Mouse (Mus musculus) ES-Bruce4 (cell line): Measurements from ENCODE around the gene Soat2. TPM values are rescaled to one million over a fixed set of nuclear protein-coding genes. Genes with fewer than 3 reads are reported as not detected.

Experiments
- H3K27ac ChIP-seq: 2 replicates; pipeline ENCODE4 v1.5.1; 2012; ENCODE audit warnings: low read length, inconsistent platforms; ENCODE audit not compliant: insufficient read depth
- H3K27me3 ChIP-seq: 2 replicates; pipeline ENCODE4 v1.6.1; 2012; ENCODE audit warnings: mild to moderate bottlenecking, low read length, inconsistent platforms; ENCODE audit not compliant: control insufficient read depth, poor library complexity, insufficient read depth, severe bottlenecking
- H3K36me3 ChIP-seq: 2 replicates; pipeline ENCODE4 v1.6.1; 2012; ENCODE audit warnings: inconsistent platforms, mild to moderate bottlenecking, low read length, moderate library complexity; ENCODE audit not compliant: control insufficient read depth, poor library complexity, insufficient read depth, severe bottlenecking
- H3K4me1 ChIP-seq: one replicate; pipeline ENCODE4 v1.8.1; 2011; ENCODE audit warnings: low read length; ENCODE audit not compliant: control insufficient read depth, insufficient read depth
- H3K4me3 ChIP-seq: 2 replicates; pipeline ENCODE4 v1.5.1; 2011; ENCODE audit warnings: low read depth, mild to moderate bottlenecking, low read length
- H3K9ac ChIP-seq: 2 replicates; pipeline ENCODE4 v1.6.1; 2012; ENCODE audit warnings: low read depth, mild to moderate bottlenecking, inconsistent platforms; ENCODE audit not compliant: poor library complexity, severe bottlenecking
- H3K9me3 ChIP-seq: replicated peaks from 2 replicates; pipeline ENCODE4 v1.6.1; 2012; ENCODE audit warnings: mild to moderate bottlenecking, low read length, inconsistent platforms; ENCODE audit not compliant: control insufficient read depth, poor library complexity, insufficient read depth, severe bottlenecking
- CTCF ChIP-seq: IDR thresholded peaks from one replicate; pipeline ENCODE4 v1.8.1; 2011; ENCODE audit warnings: low read depth, low read length
- EP300 ChIP-seq: IDR thresholded peaks from 2 replicates; pipeline ENCODE4 v1.6.1; 2011; ENCODE audit warnings: low read depth, low read length; ENCODE audit not compliant: insufficient read depth
- POLR2A ChIP-seq: IDR thresholded peaks from one replicate; pipeline ENCODE4 v1.8.1; 2011; ENCODE audit warnings: low read length; ENCODE audit not compliant: insufficient read depth
- polyA plus RNA-seq: library from polyadenylated mRNA; stranded (reverse); fragments of >200 nt; gene quantifications from 2 replicates; pipeline ENCODE4 v1.2.4, GENCODE M21; 2011; ENCODE audit warnings: low read depth; ENCODE audit not compliant: missing spikeins, insufficient read depth, insufficient read length

The Soat2 gene
- polyA plus RNA-seq, 1 experiment = 0.45 TPM

GRCm38 (mm10) chr15:102193652-102194051, 43.3 kb downstream of the Soat2 start:
- Histone ChIP-seq H3K36me3 (no peaks in the 10 kb centered on the region), H3K9ac (no peak overlapping the region), H3K27me3 (no peaks in the 10 kb centered on the region), H3K4me3 (no peak overlapping the region), H3K4me1 (peaks cover 2% of the 10 kb centered on the region), H3K27ac (no peak overlapping the region), H3K9me3 (no peaks in the 10 kb centered on the region)
- no peak for TF ChIP-seq POLR2A
- no peak for TF ChIP-seq CTCF
- no peak for TF ChIP-seq EP300

DNA sequence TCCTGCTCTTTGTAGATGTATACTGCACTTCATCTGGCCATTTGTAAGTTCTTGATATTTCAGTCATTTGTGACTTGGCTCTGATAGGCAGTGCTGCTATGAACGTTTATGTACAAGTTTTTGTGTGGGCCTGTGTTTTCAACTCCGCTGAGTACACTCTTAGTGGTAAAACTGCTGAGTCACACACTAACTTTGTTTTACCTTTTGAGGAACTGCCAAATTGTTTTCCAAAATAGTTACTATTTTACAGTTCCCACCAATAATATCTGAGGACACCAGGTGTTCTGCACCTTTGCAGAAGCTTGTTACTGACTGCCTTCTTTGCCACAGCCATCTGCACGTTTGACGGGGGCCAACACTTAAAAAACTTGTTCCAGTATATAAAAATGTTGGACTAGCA, 44.1 kb downstream of the Soat2 start:
- H3K4me1 ChIP-seq = peaks cover 2% of the 10 kb centered on the region
- H3K27me3 ChIP-seq = no peaks in the 10 kb centered on the region
- no peak overlapping the region for H3K27ac ChIP-seq
- H3K9ac ChIP-seq = no peak overlapping the region
- no peak for TF ChIP-seq EP300
- H3K9me3 ChIP-seq = no peaks in the 10 kb centered on the region
- H3K36me3 ChIP-seq = no peaks in the 10 kb centered on the region
- no peak overlapping the region for H3K4me3 ChIP-seq

- no peaks in the 10 kb centered on the region for H3K36me3 ChIP-seq
- H3K4me3 ChIP-seq = no peak overlapping the region
- no peak overlapping the region for H3K9ac ChIP-seq
- peaks cover 2% of the 10 kb centered on the region for H3K4me1 ChIP-seq
- TF ChIP-seq CTCF = no peak
- TF ChIP-seq EP300 = no peak
- no peak for TF ChIP-seq POLR2A
- H3K27ac ChIP-seq = no peak overlapping the region
- no peaks in the 10 kb centered on the region for H3K9me3 ChIP-seq
- no peaks in the 10 kb centered on the region for H3K27me3 ChIP-seq
Observed at GRCm38 (mm10) chr15:102195373-102195772, 45.0 kb downstream of the Soat2 start.

GRCm38 (mm10) chr15:102198841-102199240, 48.5 kb downstream of the Soat2 start:
- Histone ChIP-seq H3K9me3 (no peaks in the 10 kb centered on the region), H3K27ac (no peak overlapping the region), H3K4me1 (peaks cover 1% of the 10 kb centered on the region), H3K36me3 (no peaks in the 10 kb centered on the region), H3K9ac (no peak overlapping the region), H3K27me3 (no peaks in the 10 kb centered on the region), H3K4me3 (no peak overlapping the region)
- TF ChIP-seq CTCF (no peak), POLR2A (no peak), EP300 (no peak)

GRCm38 (mm10) chr15:102202971-102203834, 52.9 kb downstream of the Soat2 start, which contains the start of gene Zfp740:
TSS of gene Zfp740 (plus strand) at chr15:102203249.
- Histone ChIP-seq H3K9ac (peak within 1 kb of the TSS; percentile 97), H3K27ac (peak within 1 kb of the TSS; percentile 77), H3K4me1 (peaks cover 9% of the 10 kb centered on the region), H3K27me3 (no peaks in the 10 kb centered on the region), H3K36me3 (peaks cover 18% of the 10 kb centered on the region), H3K4me3 (peak within 1 kb of the TSS; percentile 73), H3K9me3 (no peaks in the 10 kb centered on the region)
- peak; percentile 11 for TF ChIP-seq POLR2A
- 0 out of 2 replicates have a peak, but pooled peaks have one; percentile 3 for TF ChIP-seq EP300
- no peak for TF ChIP-seq CTCF

- Histone ChIP-seq H3K9ac (peak overlapping the region; percentile 97), H3K4me1 (peaks cover 11% of the 10 kb centered on the region), H3K9me3 (no peaks in the 10 kb centered on the region), H3K27ac (peak overlapping the region; percentile 77), H3K36me3 (peaks cover 21% of the 10 kb centered on the region), H3K4me3 (peak overlapping the region; percentile 67), H3K27me3 (no peaks in the 10 kb centered on the region)
- no peak for TF ChIP-seq EP300
- no peak for TF ChIP-seq CTCF
- no peak for TF ChIP-seq POLR2A
Observed at GRCm38 (mm10) chr15:102203835-102204381, 53.6 kb downstream of the Soat2 start.
